Mouse (Mus musculus) MEL (cell line): Measurements from ENCODE around the gene Slc25a12. TPM values are rescaled to one million over a fixed set of nuclear protein-coding genes. Genes with fewer than 3 reads are reported as not detected.
"Not testable (repeated sequence)": the region's sequence is repeated elsewhere in the genome, so short reads cannot be mapped to it uniquely, and the experiment has no call there.

Experiments
- DNase-seq: peaks from one replicate; pipeline ENCODE4 v3.0.0; 2011; ENCODE audit warnings: low read depth, low spot score
- H3K27ac ChIP-seq: 2 replicates; pipeline ENCODE4 v1.5.1; 2012; ENCODE audit warnings: low read depth, mild to moderate bottlenecking, control low read depth, low read length, moderate library complexity; ENCODE audit not compliant: control insufficient read depth
- H3K27me3 ChIP-seq, 2 experiments: fragments of 150-350 bp in 1 of 2; sonication (generic) in 1 of 2; 2 replicates each; pipeline ENCODE4 v1.6.1; 2012; ENCODE audit warnings: low read length in 2 of 2, mild to moderate bottlenecking in 2 of 2, improper control_type of control experiment in 1 of 2, moderate library complexity in 1 of 2; ENCODE audit not compliant: insufficient read depth in 2 of 2, control insufficient read depth in 1 of 2
- H3K36me3 ChIP-seq, 2 experiments: 2 replicates each; pipeline ENCODE4 v1.6.1; 2012 to 2014; ENCODE audit warnings: low read length in 2 of 2, improper control_type of control experiment in 1 of 2, inconsistent platforms in 1 of 2, mild to moderate bottlenecking in 1 of 2; ENCODE audit not compliant: insufficient read depth in 2 of 2, control insufficient read depth in 1 of 2
- H3K4me1 ChIP-seq, 2 experiments: fragments of 150-350 bp in 1 of 2; sonication (generic) in 1 of 2; 2 replicates each; pipeline ENCODE4 v1.6.1; 2012; ENCODE audit warnings: low read length in 2 of 2, improper control_type of control experiment in 1 of 2, mild to moderate bottlenecking in 1 of 2; ENCODE audit not compliant: insufficient read depth in 2 of 2, control insufficient read depth in 1 of 2
- H3K4me3 ChIP-seq, 2 experiments: fragments of 150-350 bp in 1 of 2; sonication (generic) in 1 of 2; 2 replicates each; pipeline ENCODE4 v1.5.1; 2012; ENCODE audit warnings: low read depth in 2 of 2, low read length in 2 of 2, mild to moderate bottlenecking in 2 of 2, moderate library complexity in 2 of 2, control low read depth in 1 of 2, improper control_type of control experiment in 1 of 2; ENCODE audit not compliant: control insufficient read depth in 1 of 2, insufficient read depth in 1 of 2
- H3K79me2 ChIP-seq: 2 replicates; pipeline ENCODE4 v1.6.1; 2012; ENCODE audit warnings: mild to moderate bottlenecking, low read length, moderate library complexity; ENCODE audit not compliant: control insufficient read depth, poor library complexity, insufficient read depth
- H3K9ac ChIP-seq: 2 replicates; pipeline ENCODE4 v1.6.1; 2012; ENCODE audit warnings: low read depth, mild to moderate bottlenecking, control low read depth, low read length, moderate library complexity; ENCODE audit not compliant: control insufficient read depth, poor library complexity, severe bottlenecking
- H3K9me3 ChIP-seq: fragments of 150-350 bp; sonication (generic); replicated peaks from 2 replicates; pipeline ENCODE4 v1.6.1; 2012; ENCODE audit warnings: mild to moderate bottlenecking, low read length, improper control_type of control experiment, moderate library complexity; ENCODE audit not compliant: insufficient read depth
- EP300 ChIP-seq, 2 experiments: IDR thresholded peaks; 2 replicates each; pipeline ENCODE4 v1.6.1; 2011; ENCODE audit warnings: improper control_type of control experiment in 2 of 2, low read length in 2 of 2, low read depth in 1 of 2, mild to moderate bottlenecking in 1 of 2
- ETS1 ChIP-seq: IDR thresholded peaks from 2 replicates; pipeline ENCODE4 v1.6.1; 2012; ENCODE audit warnings: low read depth, mild to moderate bottlenecking, inconsistent platforms, low read length, improper control_type of control experiment, moderate library complexity
- GATA1 ChIP-seq: IDR thresholded peaks from 2 replicates; pipeline ENCODE4 v1.6.1; 2011; ENCODE audit warnings: low read depth, low read length, improper control_type of control experiment
- HCFC1 ChIP-seq: IDR thresholded peaks from 2 replicates; pipeline ENCODE4 v1.6.1; 2012; ENCODE audit warnings: low read depth, mild to moderate bottlenecking, inconsistent platforms, low read length, improper control_type of control experiment, moderate library complexity
- MAX ChIP-seq: IDR thresholded peaks from 2 replicates; pipeline ENCODE4 v1.6.1; 2011; ENCODE audit warnings: low read length, improper control_type of control experiment
- MXI1 ChIP-seq: IDR thresholded peaks from 2 replicates; pipeline ENCODE4 v1.6.1; 2011; ENCODE audit warnings: mild to moderate bottlenecking, low read depth, low read length, improper control_type of control experiment
- MYC ChIP-seq: IDR thresholded peaks from 2 replicates; pipeline ENCODE4 v1.6.1; 2011; ENCODE audit warnings: low read depth, mild to moderate bottlenecking, low read length, improper control_type of control experiment, moderate library complexity
- NELFE ChIP-seq: IDR thresholded peaks from 2 replicates; pipeline ENCODE4 v1.6.1; 2011; ENCODE audit warnings: low read depth, low read length, improper control_type of control experiment
- NRF1 ChIP-seq: IDR thresholded peaks from 2 replicates; pipeline ENCODE4 v1.6.1; 2014; ENCODE audit warnings: low read depth, mild to moderate bottlenecking, inconsistent platforms, low read length, improper control_type of control experiment, moderate library complexity; ENCODE audit not compliant: poor library complexity, insufficient read depth, severe bottlenecking
- POLR2A ChIP-seq, 2 experiments: IDR thresholded peaks; 2 replicates each; pipeline ENCODE4 v1.6.1; 2011 to 2012; ENCODE audit warnings: low read length in 2 of 2, mild to moderate bottlenecking in 2 of 2, control low read depth in 1 of 2, improper control_type of control experiment in 1 of 2, low read depth in 1 of 2, moderate library complexity in 1 of 2; ENCODE audit not compliant: control insufficient read depth in 1 of 2, insufficient read depth in 1 of 2, poor library complexity in 1 of 2
- POLR2AphosphoS2 ChIP-seq: IDR thresholded peaks from 2 replicates; pipeline ENCODE4 v1.6.1; 2011; ENCODE audit warnings: low read length, improper control_type of control experiment
- RCOR1 ChIP-seq: IDR thresholded peaks from 2 replicates; pipeline ENCODE4 v1.6.1; 2012; ENCODE audit warnings: low read depth, mild to moderate bottlenecking, inconsistent platforms, low read length, improper control_type of control experiment
- SIN3A ChIP-seq: IDR thresholded peaks from 2 replicates; pipeline ENCODE4 v1.6.1; 2012; ENCODE audit warnings: low read length, improper control_type of control experiment, inconsistent platforms
- TBP ChIP-seq: IDR thresholded peaks from 2 replicates; pipeline ENCODE4 v1.8.0; 2011; ENCODE audit warnings: low read depth, low read length, improper control_type of control experiment
- TCF12 ChIP-seq: IDR thresholded peaks from 2 replicates; pipeline ENCODE4 v1.6.1; 2014; ENCODE audit warnings: low read depth, mild to moderate bottlenecking, inconsistent platforms, low read length, improper control_type of control experiment, moderate library complexity
- ZMIZ1 ChIP-seq: IDR thresholded peaks from 2 replicates; pipeline ENCODE4 v1.6.1; 2012; ENCODE audit warnings: low read depth, mild to moderate bottlenecking, inconsistent platforms, low read length, improper control_type of control experiment, moderate library complexity
- polyA plus RNA-seq, 2 experiments: library from polyadenylated mRNA; stranded (reverse) in 1 of 2; unstranded in 1 of 2; fragments of >175 nt in 1 of 2; fragments of >200 nt in 1 of 2; gene quantifications; 2 replicates each; pipeline versions ENCODE4 v1.2.1 to v1.2.4; 2012; ENCODE audit warnings: low replicate concordance in 2 of 2, low read depth in 1 of 2; ENCODE audit not compliant: insufficient read length in 2 of 2, insufficient read depth in 1 of 2, missing spikeins in 1 of 2
- total RNA-seq: library from RNA; depleted of rRNA; stranded (reverse); fragments of 300-350 nt; gene quantifications from 2 replicates; pipeline ENCODE4 v1.2.3, GENCODE M21; 2012

The Slc25a12 gene
- total and polyA plus RNA-seq, 3 experiments, result 63.2 to 98.6 TPM; not detected in 1

DNA sequence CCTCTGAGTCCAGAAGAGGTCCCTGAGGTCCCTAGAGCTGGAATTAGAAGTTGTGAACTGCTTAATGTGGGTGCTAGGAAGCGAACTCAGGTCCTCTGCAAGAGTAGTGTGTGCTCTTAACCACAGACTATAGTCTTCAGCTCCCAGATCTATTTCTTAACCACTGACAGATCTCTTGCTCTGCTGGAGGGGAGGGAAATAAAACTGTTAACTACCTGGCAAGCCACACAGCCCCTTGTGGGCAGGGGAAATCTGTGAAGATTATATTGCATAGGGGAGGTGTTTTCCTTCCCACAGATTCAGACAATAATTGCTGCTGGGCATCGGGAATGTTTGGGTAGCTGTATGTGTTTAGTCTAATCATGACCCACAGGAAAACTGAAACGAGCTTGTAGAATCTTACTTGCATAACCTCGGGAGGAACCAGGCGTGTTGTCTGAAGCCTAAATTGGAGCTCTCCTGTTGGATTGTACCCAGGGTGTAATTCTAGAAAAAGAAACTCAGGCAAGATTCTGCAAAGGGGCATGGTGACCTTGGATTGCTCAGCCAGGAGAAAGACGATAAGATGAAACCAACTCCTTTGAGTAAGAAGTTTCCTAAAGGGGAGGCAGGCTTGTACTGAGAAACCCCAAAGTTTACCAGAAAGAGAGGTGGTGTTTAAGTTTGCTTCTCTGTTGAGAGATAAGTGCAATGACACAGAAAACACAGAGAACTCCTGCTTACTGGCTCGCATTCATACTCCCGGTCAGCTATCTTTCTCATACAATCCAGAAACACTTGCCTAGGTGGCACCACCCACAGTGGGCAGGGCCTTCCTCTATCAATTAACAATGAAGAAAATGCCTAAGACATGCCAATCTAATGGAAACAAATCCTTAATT lies 7.0 kb upstream of the Slc25a12 start:
- H3K79me2 ChIP-seq, result no peaks in the 10 kb centered on the region; the same call in 1 of the 2 replicates
- H3K27me3 ChIP-seq, result no peaks in the 10 kb centered on the region
- H3K4me1 ChIP-seq, result peaks cover 4 to 26% of the 10 kb centered on the region in 2 experiments
- no peaks in the 10 kb centered on the region for H3K9me3 ChIP-seq
- H3K27ac ChIP-seq, result peak overlapping the region; percentile 88
- H3K4me3 ChIP-seq, result peak overlapping the region; percentile 46 to 52
- TF ChIP-seq GATA1, result peak; percentile 70
- TF ChIP-seq HCFC1, result peak; percentile 14; the same call in 1 of the 2 replicates
- peak; percentile 28 for TF ChIP-seq MXI1
- 0 out of 2 replicates have a peak, but pooled peaks have one; percentile 17 for TF ChIP-seq TCF12
- peak; percentile 13; the same call in 1 of the 2 replicates for TF ChIP-seq NELFE
- peak; percentile 47 to 62 for TF ChIP-seq EP300 (IDR thresholded peaks at IDR 0.05; ENCODE audit: low read depth in 1 of 2, low read length in 2 of 2)
- TF ChIP-seq SIN3A, result peak; percentile 74
- TF ChIP-seq POLR2AphosphoS2, result no peak
- TF ChIP-seq POLR2A (IDR thresholded peaks at IDR 0.05; ENCODE audit: control insufficient read depth in 1 of 2, insufficient read depth in 1 of 2, low read depth in 1 of 2, low read length in 2 of 2, poor library complexity in 1 of 2), result 0 out of 4 replicates have a peak, but pooled peaks of 1 of the 2 experiments have one; percentile 38
- TF ChIP-seq ETS1, result peak; percentile 59; the same call in 1 of the 2 replicates
- TF ChIP-seq ZMIZ1, result no peak
- TF ChIP-seq MAX, result peak; percentile 34
- no peak for TF ChIP-seq RCOR1
- TF ChIP-seq TBP, result peak; percentile 41; the same call in 1 of the 2 replicates
- 0 out of 2 replicates have a peak, but pooled peaks have one; percentile 24 for TF ChIP-seq MYC
- no peak for TF ChIP-seq NRF1
- H3K36me3 ChIP-seq, result peaks cover 0 to 22% of the 10 kb centered on the region in 2 experiments; a peak in 2 of 4 replicates
- peak; percentile 83 for DNase-seq
- peak overlapping the region; percentile 81 for H3K9ac ChIP-seq

DNA sequence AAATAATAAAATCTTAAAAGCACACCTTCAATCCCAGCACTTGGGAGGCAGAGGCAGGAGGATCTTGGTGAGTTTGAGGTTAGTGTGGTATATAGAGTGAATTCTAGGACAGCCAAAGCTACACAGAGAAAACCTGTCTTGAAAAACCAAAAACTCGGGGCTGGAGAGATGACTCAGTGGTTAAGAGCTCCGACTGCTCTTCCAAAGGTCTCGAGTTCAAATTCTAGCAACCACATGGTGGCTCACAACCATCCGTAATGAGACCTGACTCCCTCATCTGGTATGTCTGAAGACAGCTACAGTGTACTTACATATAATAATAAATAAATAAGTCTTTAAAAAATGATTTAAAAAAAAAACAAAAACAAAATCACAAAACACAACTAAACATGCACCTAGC lies 4.7 kb upstream of the Slc25a12 start:
- not testable (repeated sequence) for H3K4me3 ChIP-seq, H3K79me2 ChIP-seq

More for the DNA sequence above, 4.7 kb upstream of the Slc25a12 start:
- H3K36me3 ChIP-seq, result peaks cover 0 to 17% of the 10 kb centered on the region in 2 experiments; a peak in 2 of 4 replicates
- peaks cover 6 to 20% of the 10 kb centered on the region in 2 experiments for H3K4me1 ChIP-seq
- DNase-seq, H3K9ac ChIP-seq, H3K27me3 ChIP-seq, H3K9me3 ChIP-seq, H3K27ac ChIP-seq: not testable (repeated sequence)
